Mouse (Mus musculus) right cerebral cortex, postnatal 14 days (tissue): Measurements from ENCODE around the gene Mavs.
"Not testable (repeated sequence)": the region's sequence is repeated elsewhere in the genome, so short reads cannot be mapped to it uniquely, and the experiment has no call there.

Source experiments
- DNase-seq: peaks from one replicate; pipeline ENCODE4 v3.0.0; 2022

Mavs gene

DNA sequence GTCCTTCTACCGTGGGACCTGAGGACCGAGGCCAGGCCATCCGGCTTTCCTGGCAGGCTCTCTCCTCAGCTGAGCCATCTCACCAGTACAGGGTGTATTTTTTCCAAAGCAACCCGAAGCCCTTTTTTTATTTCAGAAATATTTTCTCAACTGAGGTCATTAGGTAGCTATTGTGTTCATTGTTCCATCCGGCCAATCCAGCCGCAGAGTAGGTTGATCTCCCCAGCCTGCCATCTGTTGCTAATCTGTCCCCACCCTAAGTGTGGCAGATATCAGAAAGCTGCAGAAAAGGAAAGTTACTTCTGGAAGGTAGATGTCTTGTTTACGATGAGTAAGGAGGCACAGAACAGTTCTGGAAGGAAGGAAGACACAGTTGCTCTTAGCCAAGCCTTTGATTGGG lies 20.1 kb upstream of the Mavs start:
- DNase-seq = no peak

DNA sequence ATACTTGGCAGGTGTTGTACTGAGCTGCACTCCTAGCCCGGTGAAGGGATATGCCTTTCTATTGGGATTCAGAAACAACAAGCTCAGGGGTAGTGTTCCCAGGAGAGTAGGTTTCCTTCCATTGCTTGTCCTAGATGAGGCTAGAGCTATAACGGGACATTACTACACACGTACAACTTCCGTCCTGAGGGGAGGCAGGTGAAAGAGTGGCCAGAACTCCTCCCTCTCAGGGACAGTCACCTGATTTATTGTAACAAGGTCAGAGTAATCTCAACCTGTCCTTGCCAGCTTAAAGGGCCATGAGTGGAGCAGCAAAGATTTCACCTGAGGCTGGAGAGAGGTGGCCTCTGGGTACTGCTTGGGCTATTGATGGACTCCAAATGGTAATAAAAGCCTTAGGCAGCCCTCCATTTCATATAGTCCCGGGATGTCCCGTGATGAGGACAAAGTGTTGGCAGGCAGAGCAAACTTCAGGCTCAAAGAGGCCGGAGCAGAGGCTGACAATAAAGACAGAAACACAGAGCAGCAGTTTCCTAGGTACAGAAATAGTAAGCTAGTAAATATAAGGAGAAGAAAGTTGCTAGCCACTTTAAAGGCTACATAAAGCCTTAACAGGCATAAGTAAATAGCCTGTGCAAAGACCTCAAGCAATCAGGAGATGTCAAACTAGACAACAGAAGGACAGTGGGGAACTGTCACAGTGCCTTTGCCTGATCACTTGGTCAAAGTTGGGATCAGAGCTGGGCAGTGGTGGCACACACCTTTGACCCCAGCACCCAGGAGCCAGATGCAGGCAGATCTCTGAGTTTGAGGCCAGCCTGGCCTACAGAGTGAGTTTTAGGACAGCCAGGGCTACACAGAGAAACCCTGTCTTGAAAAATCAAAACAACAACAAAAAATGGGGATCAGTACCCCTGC lies 17.7 kb upstream of the Mavs start:
- no peak for DNase-seq

- no peak for DNase-seq
Observed at GRCm38 (mm10) chr2:131220030-131220429, 13.8 kb upstream of the Mavs start.

DNA sequence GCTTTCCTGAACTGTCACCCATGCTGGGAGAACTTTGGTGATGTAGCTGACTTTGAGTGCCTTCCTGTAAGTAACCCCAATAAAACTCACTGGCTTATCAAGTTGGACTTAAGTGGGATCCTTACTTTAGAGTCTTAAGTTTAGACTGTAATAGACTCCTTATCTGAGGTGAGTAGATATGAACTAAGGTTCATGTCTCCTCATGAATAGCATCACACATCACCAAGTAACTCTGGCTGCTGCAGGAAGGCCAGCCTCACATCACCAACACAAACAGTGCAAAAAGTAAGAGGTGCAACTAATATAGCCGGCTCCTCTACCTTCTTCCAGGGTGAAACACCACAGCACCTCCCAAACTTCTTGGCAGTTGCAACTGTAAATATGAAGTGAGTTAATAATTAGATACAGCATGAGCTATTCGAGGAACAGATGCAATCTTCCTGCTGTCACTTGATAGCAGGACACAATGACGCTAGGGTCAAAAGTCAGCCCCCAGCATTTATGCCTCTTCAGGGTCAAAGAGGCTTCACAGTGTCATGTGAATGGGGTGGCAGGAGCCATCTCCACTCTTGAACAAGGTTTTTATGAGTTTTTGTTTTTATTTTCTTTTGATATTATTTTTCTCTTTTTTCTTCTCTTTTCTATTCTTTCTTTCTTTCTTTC lies 11.9 kb upstream of the Mavs start:
- no peak for DNase-seq

- no peak for DNase-seq
Observed at GRCm38 (mm10) chr2:131222562-131222961, 11.3 kb upstream of the Mavs start.

GRCm38 (mm10) chr2:131223569-131223968 lies 10.3 kb upstream of the Mavs start:
- DNase-seq = no peak

DNA sequence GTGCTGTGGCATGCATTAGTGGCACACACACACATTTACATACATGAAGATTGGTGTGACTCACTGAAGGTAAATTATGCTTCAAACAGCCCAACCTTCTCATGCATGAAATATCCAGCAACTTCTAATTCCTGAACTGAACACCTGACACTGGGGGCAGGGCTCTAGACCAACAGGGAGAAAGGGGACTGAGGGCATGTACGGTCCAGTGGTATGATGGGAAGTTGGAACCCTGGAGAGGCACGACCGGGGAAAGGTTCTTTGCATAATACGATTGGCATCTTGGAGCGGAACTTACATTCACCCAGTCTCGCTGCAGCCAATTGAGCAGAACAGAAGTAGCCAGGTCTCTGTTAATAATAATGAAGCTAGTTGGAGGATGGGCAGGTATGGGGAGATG lies 8.7 kb upstream of the Mavs start:
- DNase-seq = no peak

- not testable (repeated sequence) for DNase-seq
Observed at GRCm38 (mm10) chr2:131226669-131227068, 7.2 kb upstream of the Mavs start.

GRCm38 (mm10) chr2:131227243-131227642 lies 6.6 kb upstream of the Mavs start:
- DNase-seq = no peak

DNA sequence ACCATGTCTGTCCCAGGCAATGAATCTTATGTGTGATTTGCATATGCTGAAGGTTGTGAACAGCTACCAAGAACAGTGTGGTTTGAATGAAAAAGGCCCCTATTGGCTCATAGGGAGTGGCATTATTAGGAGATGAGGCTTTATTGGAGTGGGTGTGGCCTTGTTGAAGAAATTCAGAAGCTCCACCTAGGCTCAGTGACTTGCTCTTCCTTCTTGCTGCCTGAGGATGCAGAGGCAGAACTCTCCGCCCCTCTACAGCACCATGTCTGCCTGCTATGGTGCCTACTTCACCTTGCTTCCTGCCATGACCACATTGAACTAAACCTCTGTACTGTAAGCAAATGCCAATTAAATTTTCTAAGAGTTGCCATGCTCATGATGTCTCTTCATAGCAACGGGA lies 1.3 kb upstream of the Mavs start:
- no peak for DNase-seq

DNA sequence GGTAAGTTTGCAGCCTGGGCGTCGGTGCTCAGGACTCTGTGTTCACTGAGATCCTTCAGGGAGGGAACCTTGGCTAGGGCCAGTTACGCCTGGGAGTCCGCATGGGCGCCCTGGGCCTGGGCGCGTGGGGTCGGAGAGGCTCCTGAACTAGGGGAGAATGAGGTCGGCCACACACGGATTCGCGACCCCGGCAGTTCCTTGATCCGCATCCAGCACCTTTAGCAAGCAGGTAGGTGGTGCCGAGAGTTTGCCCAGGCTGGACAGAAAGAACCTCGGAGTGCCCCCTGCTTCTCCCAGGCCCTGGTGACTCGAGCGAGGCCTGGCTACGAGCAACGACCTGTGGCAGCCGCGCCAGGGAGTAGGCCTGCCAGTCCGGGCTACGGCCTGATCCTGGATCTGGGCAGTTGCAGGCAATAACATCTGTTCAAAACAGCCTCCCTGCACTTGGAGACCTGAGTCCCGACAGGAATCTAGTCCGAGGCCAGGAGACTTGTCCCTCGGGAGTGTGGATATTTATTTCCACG lies 326 bp downstream of the Mavs start:
- no peak for DNase-seq

- no peak for DNase-seq
Observed at GRCm38 (mm10) chr2:131234970-131235635, 1.2 kb downstream of the Mavs start.

DNA sequence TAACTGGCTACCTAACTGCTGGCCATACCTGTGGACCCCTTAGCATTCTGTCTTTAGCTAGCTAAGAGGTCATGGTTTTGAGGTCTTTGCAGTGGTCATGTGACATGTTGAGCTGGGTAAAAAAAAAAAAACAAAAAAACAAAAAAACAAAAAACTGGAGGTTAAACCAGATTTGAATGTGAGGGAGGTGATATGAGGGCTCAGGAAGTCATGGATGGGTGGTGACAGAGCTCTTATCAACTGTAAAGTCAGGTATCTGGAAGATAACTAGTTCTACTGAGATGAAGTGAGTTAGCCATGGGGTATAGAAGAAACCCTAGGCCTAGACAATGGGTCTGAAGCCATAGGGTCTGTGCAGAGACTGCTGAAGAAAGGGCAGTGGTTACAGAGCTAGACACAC lies 8.3 kb downstream of the Mavs start:
- DNase-seq = no peak

DNA sequence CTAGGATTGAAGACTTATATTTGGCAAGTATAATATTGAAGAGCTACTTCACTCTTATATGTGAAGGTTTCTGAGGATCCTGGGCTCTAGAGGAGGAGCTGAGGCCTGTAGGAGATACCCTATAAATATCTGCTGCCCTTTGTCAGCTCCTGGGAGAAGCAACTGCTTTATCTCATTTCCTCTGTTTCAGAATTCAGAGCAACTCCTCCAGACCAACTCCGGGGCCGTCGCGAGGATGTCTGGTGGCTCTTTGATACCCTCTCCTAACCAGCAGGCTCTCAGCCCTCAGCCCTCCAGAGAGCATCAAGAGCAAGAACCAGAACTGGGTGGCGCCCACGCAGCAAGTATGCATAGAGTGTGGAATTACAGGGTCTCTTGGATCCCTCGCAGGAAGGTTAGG lies 9.1 kb downstream of the Mavs start:
- DNase-seq = no peak

DNA sequence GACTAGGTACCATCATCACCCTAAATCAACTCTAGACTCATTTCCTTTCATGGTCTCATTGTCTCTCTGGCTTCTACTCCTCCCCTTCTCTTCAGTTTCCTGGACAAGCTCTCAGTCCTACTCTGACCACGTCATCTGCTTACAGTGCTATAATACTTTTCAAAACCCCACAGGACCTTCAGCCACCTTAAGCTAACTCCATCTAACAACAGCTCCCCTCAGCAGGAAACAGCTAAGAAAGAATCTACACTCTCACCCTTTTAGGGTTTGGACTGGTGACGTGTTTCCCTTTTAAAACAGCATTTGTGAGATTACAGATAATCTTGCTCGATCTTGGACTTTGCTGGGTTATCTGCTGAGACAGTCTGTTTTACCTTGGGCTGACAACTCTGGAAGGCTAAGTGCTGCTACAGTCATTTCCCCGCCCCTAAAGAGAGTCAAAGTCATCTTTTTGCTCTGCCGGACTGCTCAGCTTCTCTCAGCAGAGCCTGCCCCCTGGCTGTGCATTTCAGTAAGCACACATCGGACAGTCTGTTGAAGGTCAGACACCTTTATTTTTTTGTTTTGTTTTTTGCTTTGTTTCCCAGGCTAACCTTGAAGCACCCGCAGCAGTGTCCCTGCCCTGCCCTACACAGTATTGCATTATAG lies 19.9 kb downstream of the Mavs start:
- DNase-seq = peak; percentile 39

DNA sequence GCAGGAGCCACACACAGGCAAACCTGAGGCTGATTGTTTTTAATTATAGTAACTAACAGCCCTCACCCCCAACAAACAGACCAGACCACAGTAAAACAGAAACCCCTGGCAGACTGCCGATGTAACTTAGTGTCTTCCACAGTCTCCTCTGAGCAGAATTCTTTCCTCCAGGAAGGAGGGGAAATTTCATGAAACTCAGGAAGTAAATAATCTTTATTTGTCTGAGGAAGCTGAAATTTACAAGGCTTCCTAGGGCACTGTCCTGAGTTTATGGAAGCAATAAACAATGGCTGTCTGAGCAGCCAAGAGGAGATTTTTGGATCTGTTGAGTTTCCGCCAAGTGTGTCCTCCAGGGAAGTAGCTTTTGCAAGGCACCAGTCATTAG lies 20.5 kb downstream of the Mavs start:
- no peak for DNase-seq

DNA sequence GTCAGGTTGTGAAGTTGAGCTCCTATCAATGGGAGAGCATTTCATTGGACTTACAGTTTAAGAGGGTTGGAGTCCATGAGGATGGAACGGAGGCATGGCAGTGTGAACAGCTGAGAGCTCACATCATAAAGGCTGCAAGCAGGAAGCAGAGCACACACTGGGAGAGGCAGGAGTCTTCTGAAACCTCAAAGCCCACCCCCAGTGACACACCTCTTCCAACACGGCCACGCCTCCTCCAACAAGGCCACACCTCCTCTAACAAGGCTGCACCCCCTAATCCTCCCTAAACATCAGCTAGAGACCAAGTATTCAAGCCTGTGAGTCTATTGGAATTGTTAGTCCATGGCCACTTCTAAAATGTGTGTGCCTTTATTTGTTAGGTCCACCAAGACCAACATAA lies 21.9 kb downstream of the Mavs start:
- DNase-seq = no peak

DNA sequence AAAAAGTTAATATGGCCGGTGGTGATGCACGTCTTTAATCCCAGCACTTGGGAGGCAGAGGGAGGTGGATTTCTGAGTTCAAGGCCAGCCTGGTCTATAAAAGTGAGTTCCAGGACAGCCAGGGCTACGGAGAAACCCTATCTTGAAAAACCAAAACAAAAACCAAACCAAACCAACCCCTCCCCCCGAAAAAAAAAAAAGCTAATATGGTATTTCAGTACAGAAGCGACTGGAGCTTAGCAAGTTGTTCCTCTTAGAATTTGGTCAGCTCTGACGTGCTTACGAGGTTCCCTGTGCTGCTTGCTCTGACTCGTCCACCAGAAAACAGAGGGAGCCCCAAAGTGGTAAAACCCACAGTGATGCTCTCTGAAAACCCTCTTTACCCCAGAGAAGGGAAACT lies 24.8 kb downstream of the Mavs start:
- DNase-seq = no peak

DNA sequence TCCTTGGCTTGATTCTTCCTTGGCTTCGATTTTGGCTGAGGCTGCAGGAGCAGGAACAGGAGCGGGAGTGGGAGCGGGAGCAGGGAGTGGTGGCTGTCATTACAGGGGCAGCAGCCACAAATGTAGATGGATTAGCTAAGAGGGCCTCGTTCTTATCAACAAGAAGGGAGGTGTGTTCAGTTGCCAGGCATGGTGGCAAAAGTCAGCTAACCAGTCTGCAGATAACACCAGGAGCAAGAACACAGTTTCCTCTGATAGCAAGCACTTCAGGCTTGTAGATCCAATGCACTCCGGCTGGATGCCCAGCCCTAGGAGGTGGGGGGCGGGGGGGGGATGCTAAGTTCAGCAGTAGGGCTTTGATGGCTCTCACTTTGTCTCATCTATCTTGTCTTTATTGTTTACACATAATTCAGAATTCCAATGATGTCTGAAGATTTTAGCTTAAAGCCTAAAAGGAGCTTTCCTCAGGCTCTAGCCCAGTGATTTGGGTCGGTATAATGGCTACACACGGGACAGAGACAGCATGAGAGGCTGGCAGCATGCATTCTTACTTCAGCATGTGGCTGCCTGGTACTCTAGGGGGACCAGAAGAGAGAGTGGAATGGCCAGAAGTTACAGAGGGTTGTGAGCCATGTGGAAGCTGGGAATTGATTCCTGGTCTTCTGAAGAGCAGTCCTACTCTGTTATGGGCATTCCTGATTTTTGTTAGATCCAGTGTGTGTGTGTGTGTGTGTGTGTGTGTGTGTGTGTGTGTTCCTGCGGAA lies 26.9 kb downstream of the Mavs start:
- DNase-seq = no peak

GRCm38 (mm10) chr2:131261481-131262212 lies 27.8 kb downstream of the Mavs start:
- DNase-seq = no peak

- peak; percentile 98 for DNase-seq
Observed at GRCm38 (mm10) chr2:131262213-131262672, 28.4 kb downstream of the Mavs start, which contains the start of gene Pank2. Pank2 (plus strand) TSS chr2:131262495.
